Mouse (Mus musculus) kidney, adult 9 months (tissue): ENCODE measurements around the gene Gm17545.
"Not testable (repeated sequence)": the region's sequence is repeated elsewhere in the genome, so short reads cannot be mapped to it uniquely, and the experiment has no call there.

Source experiments
- DNase-seq: peaks from one replicate; pipeline ENCODE4 v3.0.0; 2022

Gm17545 gene

GRCm38 (mm10) chr9:22453990-22454389, at the start of gene Gm17545:
Gene Gm17545, plus strand, starts transcription at chr9:22454290.
- not testable (repeated sequence) for DNase-seq

- no peak for DNase-seq
Measured at GRCm38 (mm10) chr9:22405414-22405813, 48.7 kb upstream of the Gm17545 start.

GRCm38 (mm10) chr9:22407633-22408032, 46.5 kb upstream of the Gm17545 start:
- not testable (repeated sequence) for DNase-seq

- DNase-seq: peak; percentile 45
Measured at GRCm38 (mm10) chr9:22408344-22408743, 45.7 kb upstream of the Gm17545 start.

- no peak for DNase-seq
Measured at GRCm38 (mm10) chr9:22409501-22409900, 44.6 kb upstream of the Gm17545 start.

- peak; percentile 97 for DNase-seq
Measured at GRCm38 (mm10) chr9:22411002-22411857, 42.9 kb upstream of the Gm17545 start, which contains the start of gene 9530077C05Rik. Gene 9530077C05Rik, plus strand, starts transcription at chr9:22411513.

GRCm38 (mm10) chr9:22416187-22416586, 37.9 kb upstream of the Gm17545 start:
- no peak for DNase-seq

DNA sequence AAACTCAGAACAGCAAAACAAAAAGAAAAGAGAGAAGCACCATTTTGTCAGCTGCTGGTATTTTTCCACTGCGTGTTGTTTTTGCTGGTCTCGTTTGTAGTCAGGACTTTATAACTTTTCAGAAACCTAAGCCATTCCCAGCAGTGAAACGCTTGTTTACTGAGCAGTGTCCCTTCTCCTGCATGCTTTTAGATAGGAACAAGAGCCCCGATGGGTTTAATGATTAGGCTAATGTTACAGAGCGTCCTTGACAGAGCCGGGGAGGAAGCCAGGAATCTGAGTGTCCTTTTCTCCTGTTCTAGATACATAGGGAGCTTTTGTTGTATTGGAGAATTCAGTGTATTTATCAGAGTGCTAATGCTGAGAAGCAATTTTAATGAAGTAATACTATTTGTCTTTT, 36.5 kb upstream of the Gm17545 start:
- DNase-seq: peak; percentile 29

GRCm38 (mm10) chr9:22419877-22420276, 34.2 kb upstream of the Gm17545 start:
- no peak for DNase-seq

GRCm38 (mm10) chr9:22420491-22420890, 33.6 kb upstream of the Gm17545 start:
- peak; percentile 34 for DNase-seq

DNA sequence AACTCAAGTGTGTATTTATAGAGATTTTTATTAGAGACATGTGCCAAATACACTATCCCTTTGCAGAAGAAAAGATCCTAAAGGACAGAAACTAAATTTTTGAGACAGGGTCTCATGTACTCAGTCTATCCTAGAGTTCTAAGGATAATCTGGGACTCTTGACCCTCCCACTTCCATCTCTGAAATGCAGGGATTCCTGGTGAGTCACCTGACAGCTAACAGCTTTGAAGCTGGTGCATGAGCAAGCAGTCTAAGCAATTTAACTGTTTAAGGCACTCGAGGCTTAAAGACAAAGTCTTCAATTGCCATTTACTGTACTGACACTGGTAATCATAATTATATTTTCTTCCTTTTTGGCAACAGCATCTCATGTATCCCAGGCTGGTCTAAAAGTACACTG, 31.5 kb upstream of the Gm17545 start:
- DNase-seq: no peak

- DNase-seq: no peak
Measured at GRCm38 (mm10) chr9:22423507-22423906, 30.6 kb upstream of the Gm17545 start.

GRCm38 (mm10) chr9:22424196-22424595, 29.9 kb upstream of the Gm17545 start:
- DNase-seq: no peak

DNA sequence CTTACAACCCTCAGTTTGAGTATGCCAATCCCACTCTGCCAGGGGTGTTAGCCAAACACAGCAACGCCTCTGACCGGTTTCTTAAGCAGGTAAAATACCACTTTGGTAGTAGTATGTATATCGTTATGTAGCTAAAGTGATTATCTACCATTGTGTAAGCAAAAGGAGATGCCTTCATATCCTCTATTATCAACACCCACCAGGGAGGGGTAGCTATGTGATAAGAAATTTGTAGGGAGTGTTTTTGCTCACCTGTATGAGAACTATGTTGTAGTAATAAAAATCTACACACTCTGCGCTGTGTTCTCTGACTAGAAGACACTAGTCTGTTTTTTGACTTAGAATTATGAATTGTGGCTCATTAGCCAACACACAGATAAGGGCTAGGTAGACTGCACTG, 29.4 kb upstream of the Gm17545 start:
- DNase-seq: no peak

- DNase-seq: no peak
Measured at GRCm38 (mm10) chr9:22428028-22428665, 25.9 kb upstream of the Gm17545 start.

DNA sequence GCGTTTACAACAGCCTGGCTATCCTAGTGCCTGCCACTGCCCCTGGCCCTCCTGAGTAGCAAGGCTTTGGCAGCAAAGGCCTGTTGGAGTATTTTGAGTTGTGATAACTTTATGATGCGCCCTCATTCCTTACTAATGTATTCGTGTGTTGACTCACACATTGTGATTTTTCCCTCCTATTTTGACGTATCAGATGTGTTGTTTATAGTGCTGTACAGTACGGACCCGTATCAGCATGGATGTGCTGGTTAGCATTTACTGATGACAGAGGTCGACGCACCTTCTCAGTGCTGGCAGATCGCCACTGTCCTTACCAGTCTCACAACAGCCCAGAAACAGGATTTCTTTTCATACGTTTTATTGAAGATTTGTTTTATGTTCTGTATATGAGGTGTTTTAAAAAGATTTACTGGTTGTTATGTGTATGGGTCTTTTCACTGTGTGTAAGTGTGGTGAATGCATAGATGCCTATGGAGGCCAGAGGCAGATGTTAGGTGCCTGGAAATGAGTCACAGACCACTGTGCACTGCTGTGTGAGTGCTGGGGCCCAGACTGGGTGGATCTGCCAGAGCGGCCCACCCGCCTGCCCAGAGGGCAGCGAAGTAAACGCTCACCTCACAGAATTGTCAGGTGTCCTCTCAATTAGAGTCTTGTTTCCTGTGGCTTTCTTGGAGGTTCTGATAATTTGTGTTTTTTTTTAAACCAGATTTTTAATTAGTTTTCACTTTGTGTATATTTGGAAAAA, 25.3 kb upstream of the Gm17545 start:
- no peak for DNase-seq

- peak; percentile 20 for DNase-seq
Measured at GRCm38 (mm10) chr9:22429533-22430241, 24.4 kb upstream of the Gm17545 start.

- DNase-seq: no peak
Measured at GRCm38 (mm10) chr9:22430315-22430840, 23.7 kb upstream of the Gm17545 start.

DNA sequence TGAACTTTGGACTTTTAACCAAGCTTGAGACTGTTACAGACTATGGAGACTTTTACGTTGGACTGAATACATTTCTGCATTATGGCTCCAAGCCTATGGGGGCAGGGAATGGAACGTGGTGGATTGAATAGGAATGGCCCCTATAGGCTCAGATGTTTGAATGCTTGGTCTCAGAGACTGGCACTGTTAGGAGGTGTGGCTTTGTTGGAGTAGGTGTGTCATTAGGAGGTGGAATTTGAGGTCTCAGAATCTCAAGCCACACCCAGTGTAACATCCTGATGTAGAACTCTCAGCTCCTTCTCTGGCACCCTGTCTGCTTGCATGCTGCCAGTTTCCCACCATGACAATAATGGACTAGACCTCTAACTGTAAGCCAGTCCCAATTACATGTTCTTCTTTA, 20.9 kb upstream of the Gm17545 start:
- no peak for DNase-seq

DNA sequence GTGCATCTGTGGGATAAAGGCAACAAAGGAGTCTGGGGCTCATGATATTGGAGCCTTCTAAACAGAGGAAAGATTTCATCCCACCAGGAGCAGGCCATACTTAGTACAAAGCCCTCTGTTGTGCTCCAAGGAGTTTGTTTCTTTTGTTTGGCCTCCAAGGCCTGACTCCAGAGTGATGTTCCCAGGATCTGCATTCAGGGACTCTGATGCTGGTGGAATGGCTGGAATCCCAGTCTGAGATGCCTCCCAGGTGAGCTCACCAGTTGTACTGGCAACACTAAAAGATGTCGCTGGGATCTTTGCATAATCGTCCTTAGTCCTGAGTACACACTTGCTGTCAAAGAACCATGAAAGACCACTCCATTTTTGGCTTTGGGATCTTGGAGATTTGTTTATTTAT, 20.0 kb upstream of the Gm17545 start:
- DNase-seq: no peak

GRCm38 (mm10) chr9:22438826-22439225, 15.3 kb upstream of the Gm17545 start:
- no peak for DNase-seq

- DNase-seq: no peak
Measured at GRCm38 (mm10) chr9:22443157-22443556, 10.9 kb upstream of the Gm17545 start.

DNA sequence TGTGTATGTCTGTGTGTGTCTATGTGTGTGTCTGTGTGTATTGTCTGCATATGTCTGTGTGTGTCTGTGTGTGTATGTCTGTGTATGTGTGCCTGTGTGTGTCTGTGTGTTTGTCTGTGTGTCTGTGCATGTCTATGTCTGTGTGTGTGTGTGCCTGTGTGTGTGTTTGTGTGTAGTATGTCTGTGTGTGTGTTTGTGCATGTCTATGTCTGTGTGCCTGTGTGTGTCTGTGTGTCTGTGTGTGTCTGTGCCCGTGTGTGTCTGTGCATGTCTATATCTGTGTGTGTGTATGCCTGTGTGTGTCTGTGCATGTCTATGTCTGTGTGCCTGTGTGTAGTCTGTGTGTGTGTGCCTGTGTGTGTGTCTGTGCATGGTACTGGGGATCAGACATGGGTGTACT, 9.0 kb upstream of the Gm17545 start:
- DNase-seq: no peak
